Mouse (Mus musculus) embryo, embryonic 11 days (tissue): ENCODE data around the gene Rps27.
"Not testable (repeated sequence)": the region's sequence is repeated elsewhere in the genome, so short reads cannot be mapped to it uniquely, and the experiment has no call there.

Experiments used
- DNase-seq: peaks from one replicate; pipeline ENCODE4 v3.0.0-alpha.2; 2015

Rps27 gene

DNA sequence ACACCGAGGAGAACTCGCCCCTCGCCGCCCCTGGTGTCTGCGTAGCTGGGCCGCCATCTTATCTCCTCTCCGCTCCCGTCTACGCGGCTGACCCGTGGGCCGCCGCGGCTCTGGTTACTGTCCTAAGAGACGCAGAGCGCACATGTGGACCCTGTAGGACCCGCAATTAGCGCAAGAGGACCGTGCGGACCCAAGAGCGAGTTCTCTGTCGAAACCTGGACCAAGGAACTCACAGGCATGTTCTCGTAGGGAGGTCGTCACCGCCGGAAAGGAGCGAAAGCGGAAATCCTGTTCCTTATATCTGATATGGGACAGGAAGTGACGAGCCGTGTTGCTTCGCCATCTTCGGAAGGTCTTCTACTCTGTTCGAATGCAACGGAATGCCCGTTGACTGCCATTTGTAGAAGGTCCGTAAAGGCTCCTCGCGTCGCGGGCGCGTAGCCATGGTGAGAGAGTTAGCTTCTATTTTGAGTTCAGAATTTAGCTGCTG lies at the start of gene Rps27, which contains the start of gene Rab13:
TSS of gene Rps27 (minus strand) at position 275 of the 490 bp plus-strand sequence.
TSS of gene Rab13 (plus strand) at position 319 of the 490 bp plus-strand sequence.
- peak; percentile 96 for DNase-seq

DNA sequence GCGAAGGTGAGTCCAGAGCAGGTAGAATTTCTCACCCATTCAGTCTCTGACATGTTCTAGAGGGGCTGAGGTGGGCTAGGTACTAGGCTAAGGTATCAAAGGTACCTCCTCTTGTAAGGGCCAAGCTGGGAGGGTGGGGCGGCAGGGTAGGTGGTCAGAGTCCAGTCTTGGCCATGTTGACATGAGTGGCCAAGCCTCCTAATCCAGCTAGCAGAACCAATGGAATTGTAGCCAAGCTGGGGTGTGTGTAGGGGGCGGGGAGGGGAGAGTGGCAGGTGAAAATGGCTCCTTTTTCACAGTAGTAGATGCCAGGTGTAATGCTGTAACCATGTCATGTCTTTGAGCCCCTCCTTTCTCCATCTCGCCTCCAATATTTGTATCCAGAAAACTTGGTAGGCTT lies 45.1 kb upstream of the Rps27 start:
- DNase-seq: no peak

DNA sequence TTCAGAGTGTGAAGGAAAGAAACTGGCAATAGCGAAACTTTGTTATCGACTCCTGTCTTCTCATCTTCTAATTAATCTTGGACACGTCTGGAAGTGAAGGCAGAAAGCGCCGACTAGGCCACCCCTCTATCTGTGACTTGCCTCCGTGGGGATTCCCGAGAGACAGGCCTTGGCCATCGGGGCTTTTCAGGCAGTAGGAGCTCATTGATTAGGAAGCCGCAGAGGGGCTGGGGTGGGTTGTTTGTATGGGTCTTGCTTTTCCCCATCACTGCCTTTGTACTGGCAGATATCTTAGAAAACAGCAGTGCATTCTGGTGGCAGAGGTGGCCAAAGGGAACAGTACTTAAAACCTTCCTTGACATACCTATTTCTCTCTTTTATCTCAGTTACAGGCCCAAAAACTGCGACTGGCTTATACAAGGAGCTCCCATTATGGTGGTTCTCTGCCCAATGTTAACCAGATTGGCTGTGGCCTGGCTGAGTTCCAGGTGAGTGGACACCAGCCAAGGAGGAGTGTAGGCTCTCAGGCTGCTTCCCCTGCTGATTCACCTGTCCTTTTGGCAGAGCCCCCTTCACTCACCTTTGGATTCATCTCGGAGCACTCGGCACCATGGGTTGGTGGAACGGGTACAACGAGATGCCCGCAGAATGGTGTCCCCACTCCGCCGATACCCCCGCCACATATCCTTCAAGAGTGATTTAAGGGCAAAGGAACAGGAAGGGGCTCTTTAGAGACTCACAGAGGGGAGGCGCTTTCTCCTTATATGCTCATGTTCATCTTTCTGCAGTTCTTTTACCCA lies 43.5 kb upstream of the Rps27 start:
- DNase-seq: no peak

DNA sequence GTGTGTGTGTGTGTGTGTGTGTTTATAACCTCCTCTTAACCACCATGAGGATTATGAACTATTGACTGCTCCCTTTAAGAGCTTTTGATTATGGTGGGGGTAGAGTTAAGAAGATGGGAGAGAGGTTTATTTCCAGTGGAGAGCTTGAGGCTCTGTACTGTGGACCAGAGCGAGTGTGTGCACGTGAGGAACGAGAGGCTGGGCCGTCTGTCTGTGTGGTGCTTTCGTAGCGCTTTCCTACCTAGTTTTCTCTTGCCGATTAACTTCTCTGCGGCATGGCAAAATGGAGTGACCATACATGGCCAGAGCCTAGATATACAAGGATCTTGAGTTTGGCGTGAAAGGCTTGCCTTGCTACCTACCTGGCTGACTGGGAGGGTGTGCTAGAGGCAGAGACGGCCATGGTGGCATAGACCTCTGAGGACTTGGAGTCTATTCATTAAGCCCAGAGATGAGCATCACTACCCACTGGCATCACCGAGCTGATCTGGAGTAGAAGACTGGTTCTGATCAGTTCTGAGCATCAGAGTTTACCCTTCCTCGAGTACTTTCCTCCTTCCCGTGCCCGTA lies 42.4 kb upstream of the Rps27 start:
- no peak for DNase-seq

DNA sequence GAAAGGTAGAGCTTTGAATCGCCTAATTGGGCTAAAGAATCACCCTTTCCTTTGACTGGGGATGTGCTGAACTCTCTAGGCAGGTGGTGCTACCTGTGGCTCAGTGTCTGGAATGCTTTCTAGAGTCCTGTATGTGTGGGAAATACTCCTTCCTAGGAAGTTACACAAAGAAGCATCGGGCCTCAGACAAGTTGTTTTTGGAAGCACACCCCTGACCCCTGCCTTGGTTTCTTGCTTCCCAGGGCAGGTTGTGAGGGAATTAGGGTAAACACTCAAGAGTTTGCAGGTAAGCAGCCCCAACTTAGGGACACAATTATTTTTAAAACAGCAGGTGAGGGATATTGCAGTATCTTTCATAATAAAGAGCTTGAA lies 41.7 kb upstream of the Rps27 start:
- no peak for DNase-seq

DNA sequence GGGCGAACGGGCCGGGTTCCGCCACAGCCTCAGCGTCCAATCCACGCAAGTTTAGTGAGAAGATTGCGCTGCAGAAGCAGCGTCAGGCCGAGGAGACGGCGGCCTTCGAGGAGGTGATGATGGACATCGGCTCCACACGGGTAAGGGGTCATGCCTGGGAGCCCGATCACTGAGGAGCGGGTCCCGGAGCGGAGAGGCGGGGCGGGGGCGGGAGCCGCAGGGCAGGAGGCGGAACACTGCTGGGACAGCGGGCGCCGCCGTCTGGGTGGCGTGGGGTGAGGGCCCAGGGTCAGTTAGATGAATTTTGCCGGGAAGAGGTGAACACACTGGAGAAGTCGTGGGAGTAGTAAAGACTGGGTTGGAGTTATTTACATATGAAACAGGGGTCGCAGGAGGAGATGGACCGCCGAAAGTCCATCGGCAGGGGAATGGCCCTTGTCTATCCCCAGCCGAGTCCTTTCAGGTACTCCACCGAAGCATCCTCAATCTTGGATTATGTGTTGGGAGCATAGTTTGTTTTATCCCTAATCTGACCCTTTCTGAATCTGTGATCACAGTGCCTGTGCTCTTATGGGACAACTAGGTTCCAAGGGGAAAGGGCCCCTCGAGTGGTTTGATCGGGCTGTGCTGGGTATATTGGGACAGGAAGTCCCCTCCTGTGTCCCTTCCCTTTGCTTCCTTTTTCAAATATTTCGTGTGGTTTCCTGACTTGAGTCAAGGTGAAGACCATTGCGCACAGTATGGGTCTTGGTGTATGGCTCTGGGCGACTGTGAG lies 41.2 kb upstream of the Rps27 start:
- DNase-seq: peak; percentile 38

DNA sequence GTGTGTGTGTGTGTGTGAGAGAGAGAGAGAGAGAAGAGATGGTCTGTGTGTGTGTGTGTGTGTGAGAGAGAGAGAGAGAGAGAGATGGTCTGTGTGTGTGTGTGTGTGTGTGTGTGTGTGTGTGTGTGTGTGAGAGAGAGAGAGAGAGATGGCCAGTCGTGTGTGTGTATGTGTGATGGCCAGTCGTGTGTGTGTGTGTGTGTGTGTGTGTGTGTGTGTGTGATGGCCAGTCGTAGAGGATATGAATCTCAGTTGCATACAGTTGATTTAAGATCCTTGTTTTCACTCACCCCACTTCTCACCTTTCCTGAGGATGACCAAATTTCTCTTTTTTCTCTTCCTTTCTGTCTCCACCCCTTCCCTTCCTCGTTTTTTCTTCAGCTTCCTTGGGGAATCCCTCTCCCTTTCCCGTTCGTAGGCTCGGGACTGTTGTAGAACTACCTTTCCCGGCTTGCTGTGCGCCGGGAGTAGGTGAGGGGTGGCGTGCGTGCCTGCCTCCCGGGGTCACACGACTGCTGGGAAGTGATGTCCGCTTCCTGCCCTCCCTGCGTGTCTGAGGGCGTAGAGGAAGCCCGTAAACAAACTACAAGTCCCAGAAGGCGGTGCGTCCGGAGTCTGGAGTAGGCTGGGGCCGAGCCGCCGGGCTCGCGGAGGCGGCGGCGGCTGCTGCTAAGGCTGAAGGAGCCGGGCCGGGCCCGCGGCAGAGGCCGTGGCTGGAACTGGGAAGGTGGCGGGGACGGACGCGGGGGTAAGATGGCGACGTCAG lies 40.4 kb upstream of the Rps27 start, which contains the start of gene Crtc2:
TSS of gene Crtc2 (plus strand) at position 511 of the 766 bp plus-strand sequence.
- DNase-seq: peak; percentile 98

DNA sequence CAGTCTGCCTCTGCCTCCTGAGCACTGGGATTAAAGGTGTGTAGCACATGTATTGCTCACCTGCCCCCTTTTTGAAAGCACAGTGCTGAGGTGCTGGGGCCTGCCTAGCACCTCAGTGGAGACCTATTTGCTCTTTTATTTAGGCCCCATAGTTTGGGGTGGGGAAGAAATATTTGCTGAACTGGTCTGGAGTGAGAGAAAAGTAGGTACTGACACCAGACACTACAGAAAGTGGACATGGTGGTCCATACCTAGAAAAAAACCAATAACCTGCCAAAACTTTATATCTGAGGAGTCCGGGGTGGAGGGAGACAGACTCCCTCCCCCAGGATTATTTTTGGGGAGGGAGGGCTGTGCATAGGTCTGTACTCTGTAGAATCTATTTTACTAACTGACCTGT lies 39.7 kb upstream of the Rps27 start:
- not testable (repeated sequence) for DNase-seq

DNA sequence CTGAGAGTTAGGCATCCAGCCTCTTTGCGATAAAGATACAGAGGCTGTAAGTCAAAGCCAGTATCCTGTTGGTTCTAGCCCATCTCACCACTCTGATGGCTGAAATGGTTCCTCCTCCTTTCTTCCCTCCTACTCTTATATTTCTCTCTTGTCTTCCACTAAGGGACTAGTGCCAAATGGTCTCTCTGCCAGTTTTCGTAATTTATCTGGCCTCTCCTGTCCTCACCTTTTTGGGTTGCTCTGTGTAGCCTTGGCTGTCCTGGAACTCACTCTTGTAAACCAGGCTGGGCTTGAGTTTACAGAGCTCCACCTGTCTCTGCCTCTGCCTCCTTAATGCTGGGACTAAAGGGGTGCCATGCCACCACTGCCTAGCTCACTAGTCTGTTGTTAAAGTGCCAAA lies 39.2 kb upstream of the Rps27 start:
- not testable (repeated sequence) for DNase-seq

DNA sequence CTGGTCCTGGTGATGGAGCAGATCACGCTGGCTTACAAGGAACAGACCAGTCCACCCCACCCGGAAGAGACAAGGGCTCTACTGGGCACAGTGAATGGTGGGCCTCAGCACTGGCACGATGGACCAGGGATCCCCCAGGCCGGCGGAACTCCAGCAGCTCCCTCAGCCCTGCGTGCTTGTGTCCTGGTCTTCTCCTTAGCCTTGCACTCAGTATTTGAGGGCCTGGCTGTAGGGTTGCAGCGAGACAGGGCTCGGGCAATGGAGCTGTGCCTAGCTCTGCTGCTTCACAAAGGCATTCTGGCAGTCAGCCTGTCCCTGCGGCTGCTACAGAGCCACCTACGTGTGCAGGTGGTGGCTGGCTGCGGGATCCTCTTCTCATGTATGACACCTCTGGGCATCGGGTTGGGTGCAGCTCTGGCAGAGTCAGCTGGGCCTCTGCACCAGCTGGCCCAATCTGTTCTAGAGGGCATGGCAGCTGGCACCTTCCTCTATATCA lies 38.3 kb upstream of the Rps27 start:
- not testable (repeated sequence) for DNase-seq

DNA sequence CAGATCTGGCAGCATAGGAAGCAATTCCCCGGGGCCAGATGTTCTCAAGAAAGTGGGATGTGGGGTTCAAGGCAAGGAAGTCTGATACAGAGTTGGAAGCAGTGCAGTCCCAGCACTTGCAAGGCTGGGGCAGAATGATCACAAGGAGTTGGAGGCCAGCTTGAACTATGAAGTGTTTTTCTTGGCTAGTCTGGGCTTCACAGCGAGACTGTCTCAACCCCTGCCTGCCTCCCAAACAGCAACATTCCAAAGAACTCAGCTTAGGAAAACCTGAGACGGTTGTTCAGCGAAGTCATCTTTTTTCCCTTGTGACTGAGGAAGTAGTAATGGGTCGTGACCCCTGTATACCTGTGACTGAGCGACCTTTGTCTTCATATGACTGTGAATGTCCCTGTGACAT lies 37.3 kb upstream of the Rps27 start:
- DNase-seq: no peak

DNA sequence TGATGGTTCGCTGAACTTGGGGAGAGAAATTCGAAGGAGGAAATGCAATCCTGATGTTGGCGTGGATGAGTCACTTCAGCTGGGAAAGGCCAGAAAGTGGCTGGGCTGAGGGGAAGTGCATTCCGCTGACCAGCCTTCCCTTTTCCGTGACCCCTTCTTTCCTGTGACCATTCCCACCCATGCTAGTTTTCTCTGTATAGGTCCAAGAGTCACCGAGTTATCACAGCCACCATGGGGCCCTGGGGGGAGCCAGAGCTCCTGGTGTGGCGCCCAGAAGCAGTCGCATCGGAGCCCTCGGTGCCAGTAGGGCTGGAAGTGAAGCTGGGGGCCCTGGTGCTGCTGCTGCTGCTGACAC lies 35.3 kb upstream of the Rps27 start:
- DNase-seq: peak; percentile 45

DNA sequence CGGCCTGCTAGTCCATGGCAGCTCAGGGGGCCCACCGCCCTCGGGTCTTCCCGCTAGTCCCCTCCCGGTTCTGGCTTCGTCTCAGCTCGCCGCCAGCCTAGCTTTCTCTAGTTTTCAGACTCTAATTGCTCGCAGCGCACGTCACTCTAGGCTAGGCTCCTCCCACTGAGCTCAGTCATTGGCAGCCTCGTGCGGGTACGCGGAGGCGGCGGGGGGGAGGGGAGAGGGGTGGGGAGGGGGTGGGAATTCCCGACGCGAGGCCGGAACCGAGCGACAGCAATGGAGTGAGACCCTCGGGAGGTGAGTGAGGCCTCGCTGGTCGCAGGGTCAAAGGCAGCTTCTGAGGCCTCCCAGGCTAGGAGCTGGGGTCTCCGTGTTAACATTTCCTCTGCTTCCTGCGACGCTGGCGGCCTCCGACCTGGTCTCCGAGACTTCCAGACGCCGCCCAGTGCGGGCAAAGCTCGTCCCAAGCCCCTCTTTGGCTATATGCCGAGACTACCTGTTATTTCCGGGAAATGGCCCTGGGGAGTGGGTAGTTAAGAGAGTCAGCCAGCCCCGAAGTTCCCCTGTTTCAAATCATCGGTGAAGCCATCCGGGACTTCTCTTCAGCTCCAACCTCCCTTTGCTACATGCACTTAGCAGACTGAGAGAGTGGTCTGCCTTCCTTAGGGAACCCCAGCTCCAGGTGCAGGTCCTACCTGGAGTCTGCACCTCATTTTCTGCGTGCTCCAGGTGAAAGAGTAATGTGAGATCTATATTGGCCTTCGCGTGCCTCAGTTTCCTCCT lies 34.7 kb upstream of the Rps27 start, which contains the start of gene Slc39a1:
TSS of gene Slc39a1 (plus strand) at position 213 of the 786 bp plus-strand sequence.
- peak; percentile 99 for DNase-seq

DNA sequence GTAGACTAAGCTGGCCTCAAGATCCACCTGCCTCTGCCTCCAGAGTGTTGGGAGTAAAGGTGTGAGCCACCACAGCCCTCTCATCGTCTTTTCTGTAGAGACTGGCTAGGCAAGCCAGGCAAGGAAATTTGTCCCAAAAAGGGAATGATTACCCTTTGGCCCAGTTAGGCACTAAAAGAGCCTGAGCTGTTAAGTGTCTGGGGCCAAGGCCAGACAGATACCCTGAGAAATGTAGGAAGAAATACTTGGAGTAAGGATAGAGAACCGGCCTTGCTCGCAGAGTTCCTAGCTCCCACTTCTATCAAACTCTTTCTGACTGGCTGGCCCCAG lies 34.1 kb upstream of the Rps27 start:
- DNase-seq: no peak

DNA sequence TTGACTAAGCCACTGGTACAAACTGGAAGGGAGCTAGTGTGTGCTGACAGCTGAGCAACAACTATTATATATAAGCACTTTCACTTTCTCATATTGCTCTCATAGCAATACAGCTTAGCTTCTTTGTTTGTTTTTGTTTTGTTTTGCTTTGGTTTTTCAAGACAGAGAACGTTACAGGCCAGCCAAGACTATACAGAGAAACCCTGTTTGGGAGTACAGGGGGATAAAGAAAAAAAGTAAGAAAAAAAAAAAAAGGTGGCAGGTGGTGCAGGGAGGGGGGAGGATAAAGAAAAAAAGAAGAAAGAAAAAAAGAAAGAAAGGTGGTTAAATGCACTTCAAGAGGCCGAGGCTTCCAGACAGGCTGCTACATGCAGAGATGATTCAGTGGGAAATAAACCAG lies 32.0 kb upstream of the Rps27 start:
- DNase-seq: no peak

DNA sequence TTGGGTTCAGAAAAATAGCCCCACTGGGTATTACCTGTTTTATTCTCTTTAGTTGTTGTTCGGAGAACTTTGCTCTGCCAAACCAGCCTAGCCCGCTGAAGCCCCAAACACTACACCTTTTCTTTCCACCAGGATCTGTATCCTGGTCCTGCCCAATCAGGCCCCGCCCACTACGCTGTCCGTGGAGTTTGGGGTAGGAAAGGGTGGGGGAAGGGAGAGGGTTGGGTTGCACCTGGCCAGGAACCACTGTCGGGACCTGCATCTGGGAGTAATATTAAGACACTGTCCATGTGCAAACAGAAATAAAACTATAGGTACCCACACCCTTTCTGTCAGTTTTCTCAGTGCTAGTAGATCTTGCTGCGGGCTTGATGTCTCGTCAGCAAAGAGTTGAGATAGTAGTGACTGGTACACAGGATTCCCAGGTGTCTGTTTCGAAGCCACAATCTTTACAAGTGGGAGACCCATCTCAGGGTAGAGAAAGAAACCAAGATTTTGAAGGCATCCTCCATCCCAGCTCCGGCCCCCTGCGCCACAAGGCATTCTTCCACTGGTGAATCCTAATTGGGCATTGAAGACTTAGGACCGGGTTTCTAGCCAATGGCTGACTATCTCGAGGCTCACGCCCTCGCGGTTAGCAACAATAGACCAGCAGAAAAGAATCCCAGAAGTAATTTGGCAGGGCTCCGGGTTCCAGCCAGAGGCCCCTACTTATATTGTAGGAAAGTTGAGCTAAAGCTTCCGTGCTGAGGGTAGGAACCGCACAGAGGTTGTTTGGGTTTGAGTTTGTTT lies 29.7 kb upstream of the Rps27 start, which contains the start of gene Creb3l4:
TSS of gene Creb3l4 (minus strand) at position 529 of the 792 bp plus-strand sequence.
- peak; percentile 87 for DNase-seq

DNA sequence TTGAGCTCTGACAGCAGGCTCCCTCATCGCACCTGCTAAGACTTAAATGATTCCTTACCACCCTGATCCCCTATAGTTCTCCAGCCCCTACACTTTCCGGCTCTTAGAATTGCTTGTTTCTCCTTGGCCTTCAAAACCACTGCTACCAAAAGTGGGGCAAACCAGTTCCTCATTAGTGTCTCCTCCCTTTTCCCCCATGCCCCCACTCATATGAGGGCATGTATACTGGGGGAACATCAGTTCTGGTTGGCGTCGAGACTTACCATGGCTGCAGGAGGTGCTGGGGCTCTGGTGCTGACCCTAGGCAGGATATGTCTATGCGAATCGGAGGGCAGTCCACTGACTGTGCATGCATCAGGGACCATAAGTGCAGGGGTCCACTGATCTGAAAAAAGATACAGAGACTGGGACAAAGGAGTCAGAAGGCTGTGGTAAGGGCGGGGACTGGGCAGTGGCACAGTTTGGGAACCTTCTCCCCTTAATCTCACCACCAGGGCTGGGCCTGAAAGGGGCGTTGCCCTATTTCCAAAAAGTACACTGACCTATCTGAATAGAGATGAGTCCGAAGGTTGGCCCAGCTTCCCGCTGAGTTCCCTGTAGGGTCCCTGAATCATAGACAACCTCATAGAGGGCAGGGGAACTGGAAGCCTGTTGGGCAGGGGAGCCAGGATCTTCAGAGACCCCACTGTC lies 28.4 kb upstream of the Rps27 start:
- DNase-seq: no peak

DNA sequence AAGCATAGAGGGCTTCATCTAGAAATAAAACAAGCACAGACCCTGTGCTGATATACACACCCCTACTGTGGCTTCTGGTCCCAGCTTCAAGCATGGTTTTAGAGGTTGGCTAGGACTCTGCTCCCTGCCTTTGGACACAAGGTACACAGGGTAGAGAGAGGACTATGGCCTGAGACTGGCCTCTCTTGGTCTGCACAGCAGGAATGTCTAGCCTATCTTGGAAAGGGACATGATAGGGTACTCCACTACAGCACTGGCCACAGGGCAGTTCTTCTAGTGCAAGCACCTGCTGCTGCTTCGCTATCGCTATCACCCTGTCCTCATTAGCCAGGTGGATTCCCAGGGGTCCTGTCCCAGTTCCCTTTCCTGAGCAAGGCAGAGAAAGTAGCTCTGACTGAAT lies 27.8 kb upstream of the Rps27 start:
- no peak for DNase-seq

DNA sequence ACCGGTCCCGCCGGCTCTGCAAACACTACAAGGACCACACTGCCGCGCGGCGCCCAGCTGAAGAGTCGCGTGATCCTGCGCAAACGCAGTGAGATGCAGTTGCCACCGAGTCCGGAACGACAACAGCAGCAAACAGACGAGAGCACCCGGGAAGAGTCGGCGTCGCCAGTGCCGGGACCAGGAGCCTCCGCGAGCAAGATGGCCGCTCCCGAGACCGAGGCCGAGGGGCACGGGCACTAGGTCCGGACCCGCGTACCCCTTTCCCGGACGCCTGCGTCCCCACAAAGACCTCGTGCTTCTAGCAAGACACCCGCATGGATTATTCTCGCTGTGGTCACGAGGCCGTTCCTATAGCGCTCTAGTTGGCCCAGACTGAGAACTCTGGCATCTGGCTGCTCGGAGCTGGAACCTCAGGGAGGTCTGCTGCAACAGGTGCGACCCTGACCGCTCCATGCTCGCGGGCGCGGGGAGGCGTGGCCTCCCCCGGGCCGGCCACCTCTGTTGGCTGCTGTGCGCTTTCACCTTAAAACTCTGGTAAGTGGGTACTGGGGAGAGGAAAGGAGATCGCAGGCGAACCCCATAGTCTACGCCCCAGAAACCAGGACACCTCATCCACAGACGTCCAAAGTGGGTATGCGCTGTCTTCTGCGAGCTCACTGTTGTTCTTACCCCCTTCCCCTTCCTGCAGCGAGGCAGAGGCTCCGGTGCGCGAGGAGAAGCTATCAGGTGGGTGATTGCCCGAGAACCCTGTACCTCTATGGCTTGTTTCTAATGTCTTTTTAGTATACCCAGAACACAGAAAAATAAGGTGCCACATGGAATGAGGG lies 18.3 kb upstream of the Rps27 start, which contains the start of gene Jtb:
TSS of gene Jtb (plus strand) at position 91 of the 827 bp plus-strand sequence.
- peak; percentile 96 for DNase-seq
